ENCODE assay signal across 8 mouse cellular contexts in genomic region chr7:19282791-19283405, GRCm38 (mm10). TPM values are rescaled to one million over a fixed set of nuclear protein-coding genes. Genes with fewer than 3 reads are reported as not detected.
DNase-seq lines count a peak whose midpoint lies in the region; ATAC-seq lines count a peak whose summit lies in the region.

No protein-coding gene starts in this region.

- peak; percentile 59 for ATAC-seq in stomach, embryonic 15.5 days (ENCODE audit: insufficient read depth, low FRiP score, low read depth)

- no peak for DNase-seq in heart, embryonic 10.5 days (ENCODE audit: low spot score)
- no peak for DNase-seq in heart, postnatal 25 days (ENCODE audit: low spot score)
- peak; percentile 71 for DNase-seq in ZHBTc4 (ENCODE audit: low read depth, low spot score)
- peak; percentile 83 for DNase-seq in embryonic facial prominence, embryonic 10.5 days (ENCODE audit: low spot score)
- peak; percentile 73 to 82 for DNase-seq in heart, postnatal 10 days
- DNase-seq in left cerebral cortex, postnatal 25 days (ENCODE audit: low spot score in 2 of 2): peak; percentile 44 to 46
- peak; percentile 65 for DNase-seq in mesoderm, embryonic 11.5 days (ENCODE audit: low read depth, low spot score)

- intact Hi-C loops in heart, postnatal 25 days (cut with DNase I): no loop called here
- intact Hi-C loops in heart, postnatal 10 days (cut with DNase I): loop anchor here (5.0 kb wide), 1 partner anchor 106 kb away; the partner anchor contains the start of gene Eml2
- intact Hi-C loops in left cerebral cortex, postnatal 25 days (cut with DNase I): loop anchor here (2.0 kb wide), 1 partner anchor 44 kb away; no protein-coding TSS in a partner anchor

- peak overlapping the region; percentile 98 for H3K4me2 ChIP-seq in stomach, embryonic 15.5 days

- peak overlapping the region; percentile 23; the same call in 1 of the 2 replicates for H3K9ac ChIP-seq in stomach, embryonic 15.5 days

- 2% methylated on average over 33 of the region's 35 CpGs for WGBS in heart, embryonic 10.5 days
- 1% methylated on average over 35 of the region's 35 CpGs for whole genome bisulfite sequencing in embryonic facial prominence, embryonic 10.5 days
- WGBS in stomach, embryonic 15.5 days: 2% methylated on average over 29 of the region's 35 CpGs

- peaks cover 18% of the 10 kb centered on the region for H3K4me1 ChIP-seq in heart, embryonic 10.5 days
- peaks cover 28% of the 10 kb centered on the region for H3K4me1 ChIP-seq in embryonic facial prominence, embryonic 10.5 days
- H3K4me1 ChIP-seq in stomach, embryonic 15.5 days: peaks cover 22% of the 10 kb centered on the region

- peak overlapping the region; percentile 67 for H3K4me3 ChIP-seq in heart, embryonic 10.5 days
- H3K4me3 ChIP-seq in embryonic facial prominence, embryonic 10.5 days: peak overlapping the region; percentile 82
- H3K4me3 ChIP-seq in stomach, embryonic 15.5 days (replicated peaks): peak overlapping the region; percentile 52

- peak overlapping the region; percentile 65 for H3K27ac ChIP-seq in heart, embryonic 10.5 days
- H3K27ac ChIP-seq in embryonic facial prominence, embryonic 10.5 days (replicated peaks): peak overlapping the region; percentile 85
- H3K27ac ChIP-seq in stomach, embryonic 15.5 days: 0 out of 2 replicates have a peak overlapping the region, but pooled peaks have one; percentile 12

- H3K36me3 ChIP-seq in heart, embryonic 10.5 days: no peaks in the 10 kb centered on the region
- peaks cover 10% of the 10 kb centered on the region for H3K36me3 ChIP-seq in embryonic facial prominence, embryonic 10.5 days (replicated peaks)
- no peaks in the 10 kb centered on the region for H3K36me3 ChIP-seq in stomach, embryonic 15.5 days

- H3K27me3 ChIP-seq in heart, embryonic 10.5 days (ENCODE audit: insufficient read depth, poor library complexity, severe bottlenecking): peaks cover 60% of the 10 kb centered on the region
- H3K27me3 ChIP-seq in embryonic facial prominence, embryonic 10.5 days (replicated peaks; ENCODE audit: low read depth, poor library complexity, severe bottlenecking): peaks cover 65% of the 10 kb centered on the region
- H3K27me3 ChIP-seq in stomach, embryonic 15.5 days (replicated peaks): peaks cover 44% of the 10 kb centered on the region

- no peaks in the 10 kb centered on the region for H3K9me3 ChIP-seq in heart, embryonic 10.5 days
- H3K9me3 ChIP-seq in embryonic facial prominence, embryonic 10.5 days: no peaks in the 10 kb centered on the region
- H3K9me3 ChIP-seq in stomach, embryonic 15.5 days: no peaks in the 10 kb centered on the region

RNA-seq across cellular contexts. Expression of gene Rtn2, which starts 0.5 kb away (rescaled TPM):
- 22.4 and 26.0 TPM in 2 replicates for polyA plus RNA-seq in heart, embryonic 10.5 days (2016; fragmentation: Nextera tagmentation; extraction: Ambion mirVana)
- 100 to 1,000 TPM; 124 to 136 TPM for total RNA-seq in heart, postnatal 25 days (2021)
- 16.6 and 18.8 TPM in 2 replicates for polyA plus RNA-seq in embryonic facial prominence, embryonic 10.5 days (2016; fragmentation: Nextera tagmentation; extraction: Ambion mirVana)
- 10 to 100 TPM; 67.9 to 82.8 TPM for total RNA-seq in heart, postnatal 10 days (2021)
- total RNA-seq in left cerebral cortex, postnatal 25 days (2021): 100 to 1,000 TPM; 112 TPM
- polyA plus RNA-seq in stomach, embryonic 15.5 days (2015; fragmentation: Nextera tagmentation; extraction: Ambion mirVana): 10.6 and 13.9 TPM in 2 replicates

RNA-seq across cellular contexts. Expression of gene Ppm1n, which starts 3.0 kb away (rescaled TPM):
- 0.13 TPM in 1 of 2 replicates, not detected in the other for polyA plus RNA-seq in heart, embryonic 10.5 days (2016; fragmentation: Nextera tagmentation; extraction: Ambion mirVana)
- total RNA-seq in heart, postnatal 25 days (2021): not detected
- 0.25 TPM in 1 of 2 replicates, not detected in the other for polyA plus RNA-seq in embryonic facial prominence, embryonic 10.5 days (2016; fragmentation: Nextera tagmentation; extraction: Ambion mirVana)
- total RNA-seq in heart, postnatal 10 days (2021): under 1 TPM in 1 of 2 experiments, not detected in 1; 0.67 TPM
- under 1 TPM in 1 of 2 experiments, not detected in 1; 0.55 TPM for total RNA-seq in left cerebral cortex, postnatal 25 days (2021)
- 0.21 and 0.33 TPM in 2 replicates for polyA plus RNA-seq in stomach, embryonic 15.5 days (2015; fragmentation: Nextera tagmentation; extraction: Ambion mirVana)

RNA-seq across cellular contexts. Expression of gene Vasp, which starts 11.3 kb away (rescaled TPM):
- polyA plus RNA-seq in heart, embryonic 10.5 days (2016; fragmentation: Nextera tagmentation; extraction: Ambion mirVana): 99.0 and 112 TPM in 2 replicates
- 10 to 100 TPM; 35.7 to 39.4 TPM for total RNA-seq in heart, postnatal 25 days (2021)
- polyA plus RNA-seq in embryonic facial prominence, embryonic 10.5 days (2016; fragmentation: Nextera tagmentation; extraction: Ambion mirVana): 56.7 and 61.1 TPM in 2 replicates
- 10 to 100 TPM; 84.0 to 98.6 TPM for total RNA-seq in heart, postnatal 10 days (2021)
- total RNA-seq in left cerebral cortex, postnatal 25 days (2021): 10 to 100 TPM; 13.1 to 14.3 TPM
- polyA plus RNA-seq in stomach, embryonic 15.5 days (2015; fragmentation: Nextera tagmentation; extraction: Ambion mirVana): 106 and 111 TPM in 2 replicates

RNA-seq across cellular contexts. Expression of gene Fosb, which starts 27.0 kb away (rescaled TPM):
- 0.24 and 0.27 TPM in 2 replicates for polyA plus RNA-seq in heart, embryonic 10.5 days (2016; fragmentation: Nextera tagmentation; extraction: Ambion mirVana)
- under 1 TPM; 0.59 to 0.81 TPM for total RNA-seq in heart, postnatal 25 days (2021)
- polyA plus RNA-seq in embryonic facial prominence, embryonic 10.5 days (2016; fragmentation: Nextera tagmentation; extraction: Ambion mirVana): 0.09 TPM in 1 of 2 replicates, not detected in the other
- under 1 TPM; 0.48 to 0.60 TPM for total RNA-seq in heart, postnatal 10 days (2021)
- 10 to 100 TPM; 21.0 to 26.0 TPM for total RNA-seq in left cerebral cortex, postnatal 25 days (2021)
- polyA plus RNA-seq in stomach, embryonic 15.5 days (2015; fragmentation: Nextera tagmentation; extraction: Ambion mirVana): 0.12 and 0.17 TPM in 2 replicates

RNA-seq across cellular contexts. Expression of gene Opa3, which starts 54.8 kb away (rescaled TPM):
- 46.8 and 47.9 TPM in 2 replicates for polyA plus RNA-seq in heart, embryonic 10.5 days (2016; fragmentation: Nextera tagmentation; extraction: Ambion mirVana)
- total RNA-seq in heart, postnatal 25 days (2021): 10 to 100 TPM; 57.6 to 59.3 TPM
- polyA plus RNA-seq in embryonic facial prominence, embryonic 10.5 days (2016; fragmentation: Nextera tagmentation; extraction: Ambion mirVana): 46.4 and 49.4 TPM in 2 replicates
- total RNA-seq in heart, postnatal 10 days (2021): 10 to 100 TPM; 53.4 to 57.7 TPM
- 10 to 100 TPM; 46.6 to 47.3 TPM for total RNA-seq in left cerebral cortex, postnatal 25 days (2021)
- polyA plus RNA-seq in stomach, embryonic 15.5 days (2015; fragmentation: Nextera tagmentation; extraction: Ambion mirVana): 32.3 and 34.5 TPM in 2 replicates

Comparison
In these comparisons a context has a peak if more than half of its experiments do, and no peak if none do; other contexts are left out.
1. DNase-seq: peak in ZHBTc4 (single experiment), embryonic facial prominence, embryonic 10.5 days (single experiment), heart, postnatal 10 days (2 of 2), left cerebral cortex, postnatal 25 days (2 of 2) and mesoderm, embryonic 11.5 days (single experiment); none in heart, embryonic 10.5 days (single experiment) and heart, postnatal 25 days (single experiment).
2. H3K27ac ChIP-seq: peak in every context shown above with its lines; median percentile 85 in embryonic facial prominence, embryonic 10.5 days; 65 in heart, embryonic 10.5 days; 12 in stomach, embryonic 15.5 days.
3. Peak in every context shown above with its lines, with median percentiles within 50 percentile points of each other: H3K4me3 ChIP-seq.